Mouse (Mus musculus) adrenal gland, adult (tissue): ENCODE data around the gene Tmem171.

Source experiments
- DNase-seq, 2 experiments: peaks; one replicate each; pipeline ENCODE4 v3.0.0; 2022 to 2023; ENCODE audit warnings: low spot score in 1 of 2; ENCODE audit not compliant: inconsistent age in 2 of 2

Gene Tmem171

GRCm38 (mm10) chr13:98651228-98651977 is 43.2 kb downstream of the Tmem171 start:
- no peak for DNase-seq

GRCm38 (mm10) chr13:98647775-98648568 is 46.7 kb downstream of the Tmem171 start:
- no peak for DNase-seq

- DNase-seq, result no peak
Measured at GRCm38 (mm10) chr13:98638507-98639166, 56.0 kb downstream of the Tmem171 start.

GRCm38 (mm10) chr13:98637145-98637544 is 57.5 kb downstream of the Tmem171 start, which contains the start of gene Tmem174:
TSS of gene Tmem174 (minus strand) at chr13:98637410.
- no peak for DNase-seq

GRCm38 (mm10) chr13:98636571-98636970 is 58.1 kb downstream of the Tmem171 start:
- no peak for DNase-seq
